34 mouse cellular contexts compared by ENCODE assay signal in genomic region chr4:59117644-59118495, GRCm38 (mm10). TPM values are rescaled to one million over a fixed set of nuclear protein-coding genes. Genes with fewer than 3 reads are reported as not detected.
DNase-seq lines count a peak whose midpoint lies in the region; ATAC-seq lines count a peak whose summit lies in the region.
"Had no signal": no experiment of that assay in that cellular context is flagged by ENCODE, and none has a peak within 500 bp of the region (broad histone marks: within the 10 kb centered on the region; RNA-seq: fewer than 3 reads in every experiment).

No protein-coding gene starts in this region.

- H3K27ac ChIP-seq in stomach, embryonic 15.5 days: peak overlapping the region; percentile 23; the same call in 1 of the 2 replicates
- no peak overlapping the region for H3K27ac ChIP-seq in forebrain, embryonic 15.5 days (replicated peaks)
- H3K27ac ChIP-seq in kidney, embryonic 16.5 days (ENCODE audit: low read length): no peak overlapping the region
- H3K27ac ChIP-seq: embryonic facial prominence, embryonic 10.5 days; embryonic facial prominence, embryonic 15.5 days; forebrain, embryonic 13.5 days; gastrocnemius, adult 2 months; hindbrain, embryonic 15.5 days; limb, embryonic 12.5 days; midbrain, embryonic 12.5 days; neural tube, embryonic 12.5 days had no signal

- no peaks in the 10 kb centered on the region for H3K9me3 ChIP-seq in stomach, embryonic 15.5 days
- H3K9me3 ChIP-seq in forebrain, embryonic 15.5 days: no peaks in the 10 kb centered on the region
- H3K9me3 ChIP-seq in kidney, embryonic 16.5 days (ENCODE audit: low read length): no peaks in the 10 kb centered on the region
- H3K9me3 ChIP-seq: embryonic facial prominence, embryonic 10.5 days; embryonic facial prominence, embryonic 15.5 days; forebrain, embryonic 13.5 days; G1E; hindbrain, embryonic 15.5 days; limb, embryonic 12.5 days; megakaryocyte, embryonic 14.5 days; midbrain, embryonic 12.5 days; neural tube, embryonic 12.5 days had no signal

- H3K4me2 ChIP-seq in stomach, embryonic 15.5 days: no peak overlapping the region
- no peak overlapping the region for H3K4me2 ChIP-seq in forebrain, embryonic 15.5 days (replicated peaks)
- H3K4me2 ChIP-seq in kidney, embryonic 16.5 days (replicated peaks; ENCODE audit: low read depth, low read length): no peak overlapping the region
- H3K4me2 ChIP-seq: embryonic facial prominence, embryonic 15.5 days; forebrain, embryonic 13.5 days; heart, embryonic 11.5 days; hindbrain, embryonic 15.5 days; limb, embryonic 12.5 days; liver, embryonic 11.5 days; midbrain, embryonic 12.5 days; neural tube, embryonic 12.5 days had no signal

- no peaks in the 10 kb centered on the region for H3K4me1 ChIP-seq in stomach, embryonic 15.5 days
- H3K4me1 ChIP-seq in forebrain, embryonic 15.5 days: no peaks in the 10 kb centered on the region
- H3K4me1 ChIP-seq in kidney, embryonic 16.5 days (ENCODE audit: insufficient read depth, low read length): no peaks in the 10 kb centered on the region
- H3K4me1 ChIP-seq: embryonic facial prominence, embryonic 10.5 days; embryonic facial prominence, embryonic 15.5 days; forebrain, embryonic 13.5 days; hindbrain, embryonic 15.5 days; limb, embryonic 12.5 days; megakaryocyte, embryonic 14.5 days; midbrain, embryonic 12.5 days; neural tube, embryonic 12.5 days had no signal

- H3K27me3 ChIP-seq in stomach, embryonic 15.5 days (replicated peaks): no peaks in the 10 kb centered on the region
- H3K27me3 ChIP-seq in forebrain, embryonic 15.5 days: no peaks in the 10 kb centered on the region
- H3K27me3 ChIP-seq in kidney, embryonic 16.5 days (ENCODE audit: insufficient read depth, low read length): no peaks in the 10 kb centered on the region
- H3K27me3 ChIP-seq: embryonic facial prominence, embryonic 15.5 days; forebrain, embryonic 13.5 days; hindbrain, embryonic 15.5 days; limb, embryonic 12.5 days; megakaryocyte, embryonic 14.5 days; midbrain, embryonic 12.5 days; neural tube, embryonic 12.5 days had no signal

- WGBS in stomach, embryonic 15.5 days: 87% methylated on average over 24 of the region's 24 CpGs
- 95% methylated on average over 24 of the region's 24 CpGs for WGBS in forebrain, embryonic 15.5 days
- 92% methylated on average over 24 of the region's 24 CpGs for WGBS in kidney, embryonic 16.5 days

- DNase-seq in lung, postnatal 10 days: peak; percentile 5
- no peak for DNase-seq in lung, postnatal 14 days
- DNase-seq in ZHBTc4 (ENCODE audit: low read depth, low spot score): peak; percentile 94
- peak; percentile 94 for DNase-seq in testis, postnatal 14 days (ENCODE audit: low spot score)
- DNase-seq in layer of hippocampus, adult 9-10 months (ENCODE audit: low spot score): no peak
- DNase-seq: adrenal gland, adult 8-10 months; cerebellum, adult 8-10 months; cerebellum, postnatal 25 days; gastrocnemius, adult 2 months; gastrocnemius, postnatal 36 days; heart, adult 18-20 months; kidney, adult 2 months; kidney, postnatal 10 days; right cerebral cortex, adult 18-20 months had no signal

- H3K9ac ChIP-seq in stomach, embryonic 15.5 days: no peak overlapping the region
- no peak overlapping the region for H3K9ac ChIP-seq in forebrain, embryonic 15.5 days (replicated peaks)
- no peak overlapping the region for H3K9ac ChIP-seq in kidney, embryonic 16.5 days (replicated peaks; ENCODE audit: low read length)
- H3K9ac ChIP-seq: embryonic facial prominence, embryonic 15.5 days; forebrain, embryonic 13.5 days; hindbrain, embryonic 15.5 days; limb, embryonic 12.5 days; midbrain, embryonic 12.5 days; neural tube, embryonic 12.5 days had no signal

- H3K36me3 ChIP-seq in stomach, embryonic 15.5 days: no peaks in the 10 kb centered on the region
- no peaks in the 10 kb centered on the region for H3K36me3 ChIP-seq in forebrain, embryonic 15.5 days
- no peaks in the 10 kb centered on the region for H3K36me3 ChIP-seq in kidney, embryonic 16.5 days (ENCODE audit: insufficient read depth, low read length)
- H3K36me3 ChIP-seq: embryonic facial prominence, embryonic 10.5 days; embryonic facial prominence, embryonic 15.5 days; G1E; hindbrain, embryonic 15.5 days; limb, embryonic 12.5 days; midbrain, embryonic 12.5 days; neural tube, embryonic 12.5 days had no signal

- no peak overlapping the region for H3K4me3 ChIP-seq in stomach, embryonic 15.5 days (replicated peaks)
- no peak overlapping the region for H3K4me3 ChIP-seq in forebrain, embryonic 15.5 days
- no peak overlapping the region for H3K4me3 ChIP-seq in kidney, embryonic 16.5 days (ENCODE audit: low read length)
- H3K4me3 ChIP-seq: embryonic facial prominence, embryonic 10.5 days; embryonic facial prominence, embryonic 15.5 days; forebrain, embryonic 13.5 days; gastrocnemius, adult 2 months; hindbrain, embryonic 15.5 days; limb, embryonic 12.5 days; megakaryocyte, embryonic 14.5 days; midbrain, embryonic 12.5 days; myocyte; neural tube, embryonic 12.5 days had no signal

- ATAC-seq in stomach, embryonic 15.5 days (ENCODE audit: insufficient read depth, low FRiP score, low read depth): peak; percentile 94
- no peak for ATAC-seq in forebrain, embryonic 15.5 days (replicated peaks)
- ATAC-seq in kidney, embryonic 16.5 days (ENCODE audit: low FRiP score, low TSS enrichment): no peak
- ATAC-seq: CD4-positive, CD25-positive, alpha-beta regulatory T cell, adult 4 months; forebrain, embryonic 13.5 days; inflammation-experienced regulatory T-cells, adult 6 months had no signal

RNA-seq across cellular contexts. Expression of gene AI481877, which starts 20.9 kb away (rescaled TPM):
- polyA plus RNA-seq in stomach, embryonic 15.5 days (2015; fragmentation: Nextera tagmentation; extraction: Ambion mirVana): 0.05 TPM in 1 of 2 replicates, not detected in the other
- not detected in 2 replicates for polyA plus RNA-seq in forebrain, embryonic 15.5 days (2015; fragmentation: Nextera tagmentation; extraction: Ambion mirVana)
- not detected in 2 replicates for polyA plus RNA-seq in kidney, embryonic 16.5 days (2015; fragmentation: Nextera tagmentation; extraction: Ambion mirVana)
- polyA plus RNA-seq: CD4-positive, CD25-positive, alpha-beta regulatory T cell, adult 4 months; embryonic facial prominence, embryonic 10.5 days; embryonic facial prominence, embryonic 15.5 days; forebrain, embryonic 13.5 days; G1E; heart, embryonic 11.5 days; heart, embryonic 16.5 days; hindbrain, embryonic 15.5 days; inflammation-experienced regulatory T-cells, adult 6 months; kidney, adult 2 months; liver, embryonic 11.5 days; liver, embryonic 16.5 days; midbrain, embryonic 12.5 days; neural tube, embryonic 12.5 days; spleen, adult 2 months had no signal

Comparison
In these comparisons a context has a peak if more than half of its experiments do, and no peak if none do; other contexts are left out.
1. DNase-seq: peak in lung, postnatal 10 days (single experiment), ZHBTc4 (single experiment) and testis, postnatal 14 days (single experiment); none in lung, postnatal 14 days (single experiment) and layer of hippocampus, adult 9-10 months (single experiment).